Mouse (Mus musculus) heart, postnatal 0 days (tissue): ENCODE results near the gene E130114P18Rik. TPM values are rescaled to one million over a fixed set of nuclear protein-coding genes. Genes with fewer than 3 reads are reported as not detected.

ENCODE experiments used
- ATAC-seq: fragments of 200-750 bp; cut with Nextera tagmentation; 2 replicates; pipeline ENCODE4 v1.8.0; 2017; ENCODE audit warnings: low read depth, moderate number of reproducible peaks, moderate library complexity; ENCODE audit not compliant: insufficient read depth
- DNase-seq: peaks from one replicate; pipeline ENCODE4 v3.0.0-alpha.2; 2016; ENCODE audit warnings: low spot score
- H3K27ac ChIP-seq: fragments of 300-500 bp; sonication (generic); 2 replicates; pipeline ENCODE4 v1.5.1; 2014; ENCODE audit warnings: low read depth, mild to moderate bottlenecking
- H3K27me3 ChIP-seq: fragments of 300-500 bp; sonication (generic); 2 replicates; pipeline ENCODE4 v1.6.1; 2014; ENCODE audit warnings: low read length, mixed read lengths; ENCODE audit not compliant: control insufficient read depth, insufficient read depth
- H3K36me3 ChIP-seq: fragments of 300-500 bp; sonication (generic); replicated peaks from 2 replicates; pipeline ENCODE4 v1.6.1; 2014; ENCODE audit warnings: low read length, mixed read lengths; ENCODE audit not compliant: control insufficient read depth, insufficient read depth
- H3K4me1 ChIP-seq: fragments of 300-500 bp; sonication (generic); 2 replicates; pipeline ENCODE4 v1.6.1; 2014; ENCODE audit warnings: antibody characterized with exemption; ENCODE audit not compliant: control insufficient read depth, insufficient read depth
- H3K4me2 ChIP-seq: fragments of 300-500 bp; sonication (generic); 2 replicates; pipeline ENCODE4 v1.6.1; 2014; ENCODE audit warnings: low read depth, mild to moderate bottlenecking, low read length, moderate library complexity
- H3K4me3 ChIP-seq: fragments of 300-500 bp; sonication (generic); 2 replicates; pipeline ENCODE4 v1.5.1; 2014; ENCODE audit warnings: low read depth, low read length
- H3K9ac ChIP-seq: fragments of 300-500 bp; sonication (generic); replicated peaks from 2 replicates; pipeline ENCODE4 v1.6.1; 2014; ENCODE audit warnings: low read depth, low read length, mixed read lengths
- H3K9me3 ChIP-seq: fragments of 300-500 bp; sonication (generic); replicated peaks from 2 replicates; pipeline ENCODE4 v1.6.1; 2016; ENCODE audit warnings: low read length; ENCODE audit not compliant: control insufficient read depth
- CTCF ChIP-seq: IDR thresholded peaks from 2 replicates; pipeline ENCODE4 v1.5.1; 2016; ENCODE audit warnings: antibody characterized with exemption, control low read depth, low read depth
- EP300 ChIP-seq: IDR thresholded peaks from 2 replicates; pipeline ENCODE4 v1.6.1; 2016; ENCODE audit warnings: antibody characterized with exemption, low read depth
- WGBS: fragments of 180-500 bp; shearing (Covaris S2); extraction: QIAGEN DNeasy Blood & Tissue Kit; methylation state at CpG from one replicate; pipeline ENCODE4 v1.1.7; 2014; 5-methylcytosine and 5-hydroxymethylcytosine counted together
- polyA plus RNA-seq: library from polyadenylated mRNA; unstranded; fragments of >200 nt; fragmentation: Nextera tagmentation; extraction: Ambion mirVana; gene quantifications from 2 replicates; pipeline ENCODE4 v1.2.1, GENCODE M21; 2015
- total RNA-seq: library from RNA; depleted of rRNA; stranded (reverse); fragments of >200 nt; gene quantifications from 2 replicates; pipeline ENCODE4 v1.2.3, GENCODE M21; 2014; ENCODE audit warnings: low replicate concordance

Gene E130114P18Rik
- total and polyA plus RNA-seq, 2 experiments from 2014 or later, result 0.45 TPM; not detected in 1

GRCm38 (mm10) chr4:97672501-97672900, 105.4 kb downstream of the E130114P18Rik start:
- H3K9me3 ChIP-seq, result no peaks in the 10 kb centered on the region
- no peak overlapping the region for H3K4me2 ChIP-seq
- H3K27ac ChIP-seq, result no peak overlapping the region
- DNase-seq (no peak), ATAC-seq (no peak)
- 65% methylated on average over 5 of the region's 5 CpGs for WGBS
- no peak for TF ChIP-seq EP300
- TF ChIP-seq CTCF, result no peak
- H3K9ac ChIP-seq, result no peak overlapping the region
- H3K4me1 ChIP-seq, result no peaks in the 10 kb centered on the region
- H3K4me3 ChIP-seq, result no peak overlapping the region
- no peaks in the 10 kb centered on the region for H3K36me3 ChIP-seq
- H3K27me3 ChIP-seq, result no peaks in the 10 kb centered on the region

DNA sequence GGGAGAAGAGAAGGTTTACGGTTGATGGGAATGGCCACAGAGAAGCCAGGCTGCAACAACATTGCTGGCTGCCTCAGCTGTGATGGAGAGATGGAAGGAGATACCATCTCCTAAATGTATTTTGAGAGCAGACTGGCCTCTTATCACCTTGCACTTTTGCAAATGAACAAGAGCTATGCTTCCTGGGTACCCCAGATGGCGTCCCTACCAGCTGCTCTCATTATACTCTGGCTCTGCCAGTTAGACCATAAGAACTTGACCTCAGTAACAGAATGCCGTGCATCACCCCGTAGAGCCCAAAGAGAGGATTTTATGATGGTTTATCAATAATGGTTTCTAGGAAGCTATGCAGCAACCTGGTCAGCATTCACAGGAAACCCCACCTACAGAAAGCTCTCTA, 106.0 kb downstream of the E130114P18Rik start:
- WGBS, result 86% methylated on average over 4 of the region's 4 CpGs
- Histone ChIP-seq H3K4me1 (no peaks in the 10 kb centered on the region), H3K9ac (no peak overlapping the region), H3K27ac (no peak overlapping the region), H3K4me3 (no peak overlapping the region), H3K27me3 (no peaks in the 10 kb centered on the region), H3K36me3 (no peaks in the 10 kb centered on the region), H3K9me3 (no peaks in the 10 kb centered on the region), H3K4me2 (no peak overlapping the region)
- ATAC-seq, result no peak
- DNase-seq, result no peak
- no peak for TF ChIP-seq CTCF
- no peak for TF ChIP-seq EP300

- no peak for TF ChIP-seq EP300
- no peak for TF ChIP-seq CTCF
- no peaks in the 10 kb centered on the region for H3K4me1 ChIP-seq
- DNase-seq (no peak), ATAC-seq (no peak)
- H3K36me3 ChIP-seq, result no peaks in the 10 kb centered on the region
- H3K4me3 ChIP-seq, result no peak overlapping the region
- H3K27ac ChIP-seq, result no peak overlapping the region
- H3K9ac ChIP-seq, result no peak overlapping the region
- H3K4me2 ChIP-seq, result no peak overlapping the region
- H3K27me3 ChIP-seq, result no peaks in the 10 kb centered on the region
- H3K9me3 ChIP-seq, result no peaks in the 10 kb centered on the region
These were observed 107.5 kb downstream of the E130114P18Rik start for GRCm38 (mm10) chr4:97670418-97670817.

GRCm38 (mm10) chr4:97669808-97670207, 108.1 kb downstream of the E130114P18Rik start:
- no peaks in the 10 kb centered on the region; the same call in 1 of the 2 replicates for H3K4me1 ChIP-seq

DNA sequence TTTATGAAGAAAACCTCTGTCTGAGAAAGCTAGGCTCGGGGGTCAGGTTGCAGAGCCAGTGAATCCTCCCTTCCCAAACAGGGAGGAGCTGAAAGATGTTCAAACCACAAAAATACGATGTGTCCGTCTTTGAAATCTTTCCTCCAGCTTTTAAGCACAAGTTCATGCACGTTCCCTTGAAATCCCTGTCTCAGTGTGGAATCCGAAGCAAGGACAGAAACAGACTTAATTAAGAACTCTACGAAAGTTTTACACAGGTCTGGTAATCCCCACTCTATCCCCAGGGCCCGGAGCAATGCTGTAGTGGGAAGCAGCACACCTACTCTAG, 112.5 kb downstream of the E130114P18Rik start:
- TF ChIP-seq EP300 (no peak), CTCF (no peak)
- DNase-seq, result no peak
- 81% methylated on average over 7 of the region's 7 CpGs for WGBS
- no peak for ATAC-seq
- no peaks in the 10 kb centered on the region for H3K27me3 ChIP-seq
- H3K36me3 ChIP-seq, result no peaks in the 10 kb centered on the region
- no peak overlapping the region for H3K4me3 ChIP-seq
- no peak overlapping the region for H3K9ac ChIP-seq
- no peaks in the 10 kb centered on the region for H3K9me3 ChIP-seq
- peak overlapping the region; percentile 27; the same call in 1 of the 2 replicates for H3K27ac ChIP-seq
- H3K4me1 ChIP-seq, result no peaks in the 10 kb centered on the region; the same call in 1 of the 2 replicates
- H3K4me2 ChIP-seq, result no peak overlapping the region

More at GRCm38 (mm10) chr4:97669808-97670207, 108.1 kb downstream of the E130114P18Rik start:
- H3K9ac ChIP-seq, result no peak overlapping the region
- H3K4me2 ChIP-seq, result no peak overlapping the region
- no peak overlapping the region for H3K27ac ChIP-seq
- no peaks in the 10 kb centered on the region for H3K27me3 ChIP-seq
- WGBS, result 78% methylated on average over 3 of the region's 3 CpGs
- H3K9me3 ChIP-seq, result no peaks in the 10 kb centered on the region
- TF ChIP-seq EP300 (no peak), CTCF (no peak)
- H3K36me3 ChIP-seq, result no peaks in the 10 kb centered on the region
- H3K4me3 ChIP-seq, result no peak overlapping the region
- DNase-seq, result no peak
- no peak for ATAC-seq

DNA sequence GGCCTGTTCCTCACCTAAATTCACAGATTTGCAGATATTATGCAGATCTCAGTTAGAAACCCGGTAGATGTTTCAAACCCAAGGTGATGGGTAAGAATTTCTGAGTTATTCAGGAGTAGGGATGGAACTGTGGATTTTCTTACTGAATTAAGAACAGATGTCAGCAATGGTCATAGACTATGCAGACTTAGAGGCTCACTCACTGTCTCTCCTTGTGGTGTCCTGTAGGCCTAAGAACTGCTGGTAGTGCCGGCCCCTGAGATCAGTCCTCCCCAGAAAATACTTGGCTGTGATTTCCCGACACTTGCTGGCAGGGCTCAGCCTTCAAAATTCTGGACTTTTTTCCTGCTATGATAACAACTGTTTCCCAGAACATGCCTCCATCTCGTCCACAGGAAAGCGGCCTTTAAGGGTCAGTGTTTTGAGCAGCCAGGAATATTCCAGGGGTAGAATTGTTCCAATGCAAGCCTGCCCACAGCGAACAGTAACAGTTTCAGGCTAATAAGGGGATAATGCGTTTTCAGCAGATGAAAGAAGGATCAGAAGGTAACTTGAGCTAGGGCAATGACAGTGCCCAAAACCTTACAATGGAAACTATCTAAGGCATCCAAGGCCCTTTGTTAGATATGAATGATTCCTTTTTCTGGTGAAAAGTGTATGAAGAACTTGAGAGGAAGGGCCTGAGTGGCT, 113.0 kb downstream of the E130114P18Rik start:
- Histone ChIP-seq H3K4me2 (no peak overlapping the region), H3K36me3 (no peaks in the 10 kb centered on the region), H3K27ac (peak overlapping the region; percentile 27), H3K9ac (no peak overlapping the region), H3K4me1 (no peaks in the 10 kb centered on the region; the same call in 1 of the 2 replicates), H3K27me3 (no peaks in the 10 kb centered on the region), H3K4me3 (no peak overlapping the region), H3K9me3 (no peaks in the 10 kb centered on the region)
- WGBS, result 42% methylated on average over 7 of the region's 7 CpGs
- DNase-seq (no peak), ATAC-seq (no peak)
- no peak for TF ChIP-seq CTCF
- TF ChIP-seq EP300, result no peak
